Mouse (Mus musculus) stomach, embryonic 14.5 days (tissue): ENCODE measurements around the gene Hoxb6. TPM values are rescaled to one million over a fixed set of nuclear protein-coding genes. Genes with fewer than 3 reads are reported as not detected.

Experiments used
- ATAC-seq: fragments of 200-750 bp; cut with Nextera tagmentation; 2 replicates; pipeline ENCODE4 v1.8.0; 2017; ENCODE audit warnings: low read depth, moderate TSS enrichment; ENCODE audit not compliant: insufficient number of reproducible peaks, insufficient read depth, low FRiP score
- H3K27ac ChIP-seq: fragments of 300-500 bp; sonication (generic); 2 replicates; pipeline ENCODE4 v1.5.1; 2014; ENCODE audit warnings: mild to moderate bottlenecking, low read length, moderate library complexity, mixed read lengths
- H3K27me3 ChIP-seq: fragments of 300-500 bp; sonication (generic); 2 replicates; pipeline ENCODE4 v1.6.1; 2014; ENCODE audit warnings: low read length, control low read depth, mixed read lengths; ENCODE audit not compliant: control insufficient read depth, insufficient read depth
- H3K36me3 ChIP-seq: fragments of 300-500 bp; sonication (generic); 2 replicates; pipeline ENCODE4 v1.6.1; 2014; ENCODE audit warnings: mild to moderate bottlenecking, control low read depth, low read length, moderate library complexity, mixed read lengths; ENCODE audit not compliant: control insufficient read depth, insufficient read depth
- H3K4me1 ChIP-seq: fragments of 300-500 bp; sonication (generic); 2 replicates; pipeline ENCODE4 v1.6.1; 2014; ENCODE audit warnings: low read length, control low read depth, mixed read lengths; ENCODE audit not compliant: control insufficient read depth, insufficient read depth
- H3K4me2 ChIP-seq: fragments of 300-500 bp; sonication (generic); replicated peaks from 2 replicates; pipeline ENCODE4 v1.6.1; 2014; ENCODE audit warnings: low read depth, low read length, control low read depth
- H3K4me3 ChIP-seq: fragments of 300-500 bp; sonication (generic); 2 replicates; pipeline ENCODE4 v1.5.1; 2014; ENCODE audit warnings: low read depth, low read length, control low read depth
- H3K9ac ChIP-seq: fragments of 300-500 bp; sonication (generic); replicated peaks from 2 replicates; pipeline ENCODE4 v1.6.1; 2014; ENCODE audit warnings: low read depth, mild to moderate bottlenecking, control low read depth, low read length, moderate library complexity, mixed read lengths
- H3K9me3 ChIP-seq: fragments of 300-500 bp; sonication (generic); 2 replicates; pipeline ENCODE4 v1.6.1; 2016; ENCODE audit warnings: low read depth, low read length, control low read depth; ENCODE audit not compliant: control insufficient read depth
- WGBS: fragments of 180-500 bp; shearing (Covaris S2); extraction: QIAGEN DNeasy Blood & Tissue Kit; methylation state at CpG from one replicate; pipeline ENCODE4 v1.1.7; 2014; 5-methylcytosine and 5-hydroxymethylcytosine counted together
- polyA plus RNA-seq: library from polyadenylated mRNA; unstranded; fragments of >200 nt; fragmentation: Nextera tagmentation; extraction: Ambion mirVana; gene quantifications from 2 replicates; pipeline ENCODE4 v1.2.1, GENCODE M21; 2014

Gene Hoxb6
- polyA plus RNA-seq, 1 experiment from 2014 or later, result 12.4 TPM

GRCm38 (mm10) chr11:96306183-96306907 lies 14.1 kb downstream of the Hoxb6 start:
- peak overlapping the region; percentile 83 for H3K9ac ChIP-seq
- no peaks in the 10 kb centered on the region for H3K36me3 ChIP-seq
- no peak for ATAC-seq
- H3K4me2 ChIP-seq, result peak overlapping the region; percentile 95
- H3K4me3 ChIP-seq, result peak overlapping the region; percentile 47
- 26% methylated on average over 7 of the region's 7 CpGs for WGBS
- peak overlapping the region; percentile 100 for H3K27ac ChIP-seq
- no peaks in the 10 kb centered on the region for H3K9me3 ChIP-seq
- H3K4me1 ChIP-seq, result peaks cover 6% of the 10 kb centered on the region; the same call in 1 of the 2 replicates
- H3K27me3 ChIP-seq, result peaks cover 6% of the 10 kb centered on the region; the same call in 1 of the 2 replicates

GRCm38 (mm10) chr11:96306908-96307269 lies 14.6 kb downstream of the Hoxb6 start:
- no peaks in the 10 kb centered on the region for H3K9me3 ChIP-seq
- peak overlapping the region; percentile 83 for H3K9ac ChIP-seq
- H3K27ac ChIP-seq, result peak overlapping the region; percentile 100
- WGBS, result 16% methylated on average over 13 of the region's 13 CpGs
- H3K27me3 ChIP-seq, result peaks cover 4% of the 10 kb centered on the region; the same call in 1 of the 2 replicates
- no peak for ATAC-seq
- peaks cover 6% of the 10 kb centered on the region; the same call in 1 of the 2 replicates for H3K4me1 ChIP-seq
- peak overlapping the region; percentile 47 for H3K4me3 ChIP-seq
- peak overlapping the region; percentile 95 for H3K4me2 ChIP-seq
- no peaks in the 10 kb centered on the region for H3K36me3 ChIP-seq

- ATAC-seq, result no peak
- H3K27me3 ChIP-seq, result peaks cover 3% of the 10 kb centered on the region; the same call in 1 of the 2 replicates
- H3K36me3 ChIP-seq, result no peaks in the 10 kb centered on the region
- peak overlapping the region; percentile 95 for H3K4me2 ChIP-seq
- H3K27ac ChIP-seq, result peak overlapping the region; percentile 100
- H3K9ac ChIP-seq, result peak overlapping the region; percentile 83
- peak overlapping the region; percentile 47 for H3K4me3 ChIP-seq
- H3K9me3 ChIP-seq, result no peaks in the 10 kb centered on the region
- WGBS, result 22% methylated on average over 4 of the region's 4 CpGs
- peaks cover 13% of the 10 kb centered on the region; the same call in 1 of the 2 replicates for H3K4me1 ChIP-seq
These were observed 16.5 kb downstream of the Hoxb6 start for GRCm38 (mm10) chr11:96308763-96309162.

- Histone ChIP-seq H3K9ac (peak overlapping the region; percentile 83), H3K27ac (peak overlapping the region; percentile 100), H3K27me3 (peaks cover 3% of the 10 kb centered on the region; the same call in 1 of the 2 replicates), H3K9me3 (no peaks in the 10 kb centered on the region), H3K4me2 (peak overlapping the region; percentile 95), H3K4me3 (peak overlapping the region; percentile 47), H3K36me3 (no peaks in the 10 kb centered on the region), H3K4me1 (peaks cover 18% of the 10 kb centered on the region; the same call in 1 of the 2 replicates)
- 23% methylated on average over 4 of the region's 4 CpGs for WGBS
- ATAC-seq, result no peak
These were observed 17.0 kb downstream of the Hoxb6 start for GRCm38 (mm10) chr11:96309288-96309687.

- peak overlapping the region; percentile 47 for H3K4me3 ChIP-seq
- no peaks in the 10 kb centered on the region for H3K36me3 ChIP-seq
- no peaks in the 10 kb centered on the region for H3K9me3 ChIP-seq
- WGBS, result 15% methylated on average over 20 of the region's 20 CpGs
- H3K9ac ChIP-seq, result peak overlapping the region; percentile 83
- no peak for ATAC-seq
- H3K27ac ChIP-seq, result peak overlapping the region; percentile 100
- H3K4me2 ChIP-seq, result peak overlapping the region; percentile 95
- peaks cover 3% of the 10 kb centered on the region; the same call in 1 of the 2 replicates for H3K27me3 ChIP-seq
- peaks cover 20% of the 10 kb centered on the region; the same call in 1 of the 2 replicates for H3K4me1 ChIP-seq
These were observed 18.1 kb downstream of the Hoxb6 start for GRCm38 (mm10) chr11:96310183-96310938.

GRCm38 (mm10) chr11:96311097-96311496 lies 18.8 kb downstream of the Hoxb6 start:
- ATAC-seq, result no peak
- Histone ChIP-seq H3K4me3 (peak overlapping the region; percentile 47), H3K27ac (peak overlapping the region; percentile 100), H3K27me3 (no peaks in the 10 kb centered on the region), H3K9me3 (no peaks in the 10 kb centered on the region), H3K9ac (peak overlapping the region; percentile 83), H3K4me2 (peak overlapping the region; percentile 95), H3K4me1 (peaks cover 24% of the 10 kb centered on the region), H3K36me3 (no peaks in the 10 kb centered on the region)
- WGBS, result 13% methylated on average over 6 of the region's 6 CpGs

GRCm38 (mm10) chr11:96311520-96312417 lies 19.5 kb downstream of the Hoxb6 start:
- Histone ChIP-seq H3K4me2 (peak overlapping the region; percentile 95), H3K9me3 (no peaks in the 10 kb centered on the region), H3K4me3 (peak overlapping the region; percentile 47), H3K27ac (peak overlapping the region; percentile 100), H3K9ac (peak overlapping the region; percentile 83), H3K36me3 (no peaks in the 10 kb centered on the region), H3K27me3 (no peaks in the 10 kb centered on the region), H3K4me1 (peaks cover 25% of the 10 kb centered on the region)
- peak; percentile 74; the same call in 1 of the 2 replicates for ATAC-seq
- 2% methylated on average over 31 of the region's 31 CpGs for WGBS
